Mouse (Mus musculus) G1E (cell line): ENCODE measurements around the gene Pus7.

Experiments used
- CTCF ChIP-seq: IDR thresholded peaks from 2 replicates; pipeline ENCODE4 v1.5.1; 2012; ENCODE audit warnings: low read depth, low read length, inconsistent platforms, mixed read lengths
- GATA1 ChIP-seq: IDR thresholded peaks from 2 replicates; pipeline ENCODE4 v1.6.1; 2012; ENCODE audit warnings: borderline replicate concordance, low read length, inconsistent platforms, mixed read lengths
- POLR2AphosphoS5 ChIP-seq: IDR thresholded peaks from 2 replicates; pipeline ENCODE4 v1.6.1; 2012; ENCODE audit warnings: low read depth, low read length, inconsistent platforms; ENCODE audit not compliant: insufficient replicate concordance
- TAL1 ChIP-seq: conservative IDR thresholded peaks from 2 replicates; pipeline ENCODE4 v1.6.1; 2012; ENCODE audit warnings: low read depth, low read length, inconsistent platforms, mixed read lengths

DNA sequence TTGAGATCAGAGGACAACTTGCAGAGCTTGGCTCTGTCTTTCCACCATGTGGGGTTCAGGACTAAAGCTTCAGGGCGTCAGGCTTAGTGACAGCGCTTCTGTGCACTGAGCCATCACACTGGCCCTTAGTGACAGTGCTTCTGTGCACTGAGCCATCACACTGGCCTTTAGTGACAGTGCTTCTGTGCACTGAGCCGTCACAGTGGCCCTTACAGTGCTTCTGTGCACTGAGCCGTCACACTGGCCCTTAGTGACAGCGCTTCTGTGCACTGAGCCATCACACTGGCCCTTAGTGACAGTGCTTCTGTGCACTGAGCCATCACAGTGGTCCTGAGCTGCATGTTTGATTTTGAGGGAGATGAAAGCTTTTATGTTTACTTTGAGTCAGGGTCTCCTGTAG is 31.3 kb upstream of the Pus7 start:
- TF ChIP-seq CTCF = no peak
- no peak for TF ChIP-seq GATA1
- TF ChIP-seq POLR2AphosphoS5 = no peak
- TF ChIP-seq TAL1 = no peak
